Mouse (Mus musculus) spleen, postnatal 4 days (tissue): ENCODE results near the gene Skap1.

Experiments
- DNase-seq, 2 experiments: peaks; one replicate each; pipeline ENCODE4 v3.0.0; 2022; ENCODE audit warnings: low spot score in 2 of 2

Gene Skap1

DNA sequence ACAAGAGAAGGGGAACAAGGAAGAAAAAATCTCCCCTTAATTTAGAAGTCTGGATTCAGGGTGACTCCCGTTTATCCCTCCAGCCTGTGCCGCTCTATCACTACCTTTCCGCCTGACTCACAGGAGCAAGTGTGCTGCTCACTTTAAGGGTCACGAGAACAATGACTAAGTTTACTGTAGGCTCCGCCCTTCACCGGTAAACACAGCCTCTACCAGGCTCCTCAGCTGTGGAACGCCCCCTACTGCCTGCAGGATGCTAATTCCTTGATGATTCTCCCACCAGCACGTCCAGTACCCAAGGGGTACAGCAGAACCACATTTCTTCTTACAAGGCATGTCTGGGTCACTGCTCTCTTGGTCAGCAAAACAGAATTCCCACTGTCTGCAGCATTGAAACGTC is 158.4 kb downstream of the Skap1 start:
- no peak for DNase-seq

DNA sequence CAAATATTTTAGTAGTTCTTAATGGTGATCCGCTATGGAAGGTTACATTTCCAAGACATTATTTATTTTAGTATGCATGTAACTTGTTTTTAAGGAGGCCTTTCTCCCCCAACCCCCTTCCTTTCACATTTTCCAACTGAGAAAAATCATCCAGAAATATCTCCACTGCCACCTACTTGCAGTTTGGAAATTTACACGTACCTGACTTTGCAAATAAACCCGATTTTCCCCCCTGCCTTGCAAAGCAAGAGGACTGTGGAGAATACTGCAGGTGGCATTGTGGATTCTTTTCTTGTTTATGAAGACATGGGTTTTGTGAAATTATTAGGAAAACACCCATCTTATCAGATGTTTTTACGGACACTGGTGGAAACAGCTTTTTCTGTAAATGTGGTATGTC is 160.0 kb downstream of the Skap1 start:
- no peak for DNase-seq

DNA sequence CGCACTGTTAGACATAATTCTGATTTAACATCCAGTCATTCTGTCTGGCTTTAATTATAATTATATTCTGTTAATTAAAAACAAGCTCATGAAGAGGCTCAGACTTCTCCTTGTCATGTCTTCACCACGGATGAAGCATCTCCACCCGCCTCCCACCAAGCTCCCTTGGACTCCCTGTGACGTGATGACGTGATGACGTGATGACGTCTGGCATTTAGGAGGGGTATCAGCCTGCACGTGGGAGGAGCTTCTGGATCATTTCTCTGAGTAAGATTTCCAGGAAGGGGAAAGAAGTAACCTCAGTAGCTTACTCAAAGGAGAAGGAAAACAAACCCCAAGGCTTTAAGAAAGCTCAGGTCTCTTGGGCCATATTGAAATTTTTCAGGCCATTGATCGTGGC is 165.4 kb downstream of the Skap1 start:
- DNase-seq = no peak

DNA sequence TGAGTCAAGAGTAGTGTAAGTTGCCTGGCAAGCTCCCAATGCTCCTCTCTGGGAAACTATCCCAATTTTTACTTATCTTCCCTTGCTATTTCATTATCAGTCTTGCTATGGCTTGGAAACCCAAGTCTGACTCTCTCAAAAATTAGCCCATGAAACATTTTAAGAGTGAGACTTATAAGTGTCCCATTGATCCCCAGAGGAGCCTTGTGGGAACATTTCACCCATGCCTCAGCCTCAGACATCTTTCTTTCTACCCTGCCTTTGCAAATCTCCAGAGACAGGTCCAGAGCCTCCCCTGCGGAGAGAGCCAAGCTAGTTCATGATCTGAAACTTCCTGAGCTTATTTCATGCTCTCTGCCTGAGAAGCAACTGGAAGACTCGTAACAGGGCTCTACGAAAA is 167.1 kb downstream of the Skap1 start:
- no peak for DNase-seq

DNA sequence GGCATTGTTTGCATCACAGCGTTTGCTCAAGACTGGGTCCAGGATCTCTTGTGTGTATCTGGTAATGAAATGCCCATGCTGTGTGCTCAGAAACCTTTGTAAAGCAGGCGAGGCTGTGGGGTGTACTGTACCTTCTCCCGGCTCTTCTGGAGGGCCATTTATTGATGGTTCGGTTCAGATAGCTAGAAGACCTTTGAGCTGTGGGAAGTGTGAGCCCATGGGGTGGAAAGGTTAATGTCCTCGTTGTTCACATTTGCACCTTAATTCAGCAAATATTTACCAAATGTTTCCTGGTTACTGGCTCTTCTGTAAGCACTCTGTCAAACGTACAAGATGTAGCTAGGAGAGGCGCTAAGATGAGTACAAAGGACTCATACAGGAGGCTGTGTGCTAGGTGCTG is 173.5 kb downstream of the Skap1 start:
- DNase-seq = no peak

DNA sequence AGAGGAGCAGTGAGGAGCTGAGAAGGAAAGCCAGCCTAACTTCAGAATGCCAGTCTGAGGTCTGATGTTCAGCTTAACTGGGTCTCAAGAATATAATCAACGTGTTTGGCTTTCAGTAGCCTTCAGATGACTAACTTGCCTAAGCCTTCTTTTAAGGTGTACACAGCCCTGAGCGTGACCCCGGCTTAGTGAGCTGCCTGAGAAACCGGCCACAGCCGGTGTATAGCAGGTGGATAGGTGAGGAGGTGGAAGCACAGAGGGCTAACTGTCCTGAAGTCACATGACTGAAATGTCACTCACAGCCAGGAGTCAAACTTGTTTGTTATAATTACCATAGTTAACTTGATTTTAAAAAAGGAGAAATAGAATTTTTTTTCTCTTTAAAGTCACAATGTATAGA is 175.4 kb downstream of the Skap1 start:
- DNase-seq = no peak

DNA sequence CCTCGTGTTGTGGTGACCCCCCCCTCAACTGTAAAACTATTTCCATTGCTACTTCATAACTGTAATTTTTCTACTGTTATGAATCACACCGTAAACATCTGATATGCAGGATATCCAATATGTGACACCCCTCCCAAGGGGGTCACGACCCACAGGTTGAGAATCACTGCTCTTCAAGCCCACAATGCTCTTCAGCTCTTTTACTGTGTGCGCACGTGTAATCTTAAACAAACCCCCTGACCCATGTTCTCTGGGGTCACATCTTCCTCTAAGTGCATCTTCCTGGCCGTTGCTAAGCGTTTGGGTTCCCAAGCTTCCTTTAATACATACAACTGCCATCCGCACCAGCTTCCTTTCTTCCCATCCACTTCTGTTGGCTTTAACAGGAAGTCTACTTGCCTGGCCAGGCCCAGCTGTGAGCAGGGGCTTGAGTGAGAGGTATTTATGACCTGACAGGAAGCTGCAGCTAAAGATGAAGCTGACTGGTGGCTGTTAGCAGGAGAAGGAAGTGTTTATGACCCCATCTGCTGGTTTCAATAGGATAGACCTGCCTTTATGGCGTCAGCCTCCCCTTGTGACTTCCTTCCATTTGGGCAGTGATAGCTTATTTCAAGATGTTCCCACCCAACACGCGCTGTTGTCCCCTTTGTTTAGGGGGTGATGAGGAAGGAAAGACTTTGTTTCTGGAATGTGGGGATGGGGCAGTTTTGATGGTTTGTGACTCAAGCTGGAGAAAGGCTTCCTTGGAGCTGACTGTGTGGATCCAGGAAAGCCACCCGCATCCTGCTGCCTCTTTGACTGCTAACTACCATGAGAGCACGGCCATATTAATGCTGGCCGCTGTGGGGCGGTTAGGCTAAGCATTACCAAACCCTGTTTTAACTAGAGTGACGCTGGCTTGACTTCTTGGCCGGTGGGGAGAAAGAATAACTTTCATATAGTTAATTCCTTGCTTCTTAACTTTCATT is 178.1 kb downstream of the Skap1 start:
- peak in 1 of 2 experiments; percentile 19 for DNase-seq

DNA sequence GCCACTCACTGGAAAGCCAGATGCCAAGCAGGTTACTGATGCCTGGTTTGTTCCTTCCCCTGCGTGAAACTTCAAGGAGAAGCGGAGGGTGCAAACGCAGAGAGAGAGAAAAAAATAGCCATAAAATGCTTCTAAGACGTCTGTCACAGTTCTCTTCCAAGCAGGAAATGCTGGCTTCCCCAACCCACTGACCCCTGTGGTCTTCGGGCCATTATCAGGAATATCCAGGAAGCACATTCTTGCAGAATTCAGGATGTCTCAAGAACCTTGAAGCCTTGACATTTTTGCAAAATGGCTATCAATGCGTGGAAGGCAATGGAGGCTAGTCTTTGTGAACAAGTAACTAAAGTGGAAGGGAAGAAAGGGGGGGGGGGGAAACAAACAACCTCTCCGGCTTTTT is 180.6 kb downstream of the Skap1 start:
- DNase-seq = no peak

DNA sequence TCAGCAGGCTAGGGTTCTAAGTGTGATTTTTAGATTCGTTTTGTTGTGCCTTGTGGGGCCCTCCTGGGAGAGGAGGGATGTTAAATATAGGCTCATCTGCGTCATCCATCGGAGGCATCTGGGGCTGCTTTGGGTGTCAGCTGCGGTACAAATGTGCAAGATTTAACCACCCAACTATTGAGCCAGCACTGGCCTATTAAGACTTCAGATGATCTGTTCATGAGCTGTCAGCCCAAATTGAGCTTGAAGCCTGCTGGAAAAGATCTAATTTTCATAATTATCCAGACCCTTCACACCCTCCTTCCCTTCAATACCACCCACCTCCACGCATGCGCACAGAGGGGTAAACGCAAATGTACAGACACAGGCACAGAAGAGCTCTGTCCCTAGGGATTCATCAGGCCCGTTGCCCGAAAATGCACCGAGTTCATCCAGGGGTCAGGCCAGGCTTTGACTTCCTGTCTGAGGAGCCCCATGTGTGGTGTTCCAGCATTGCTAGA is 181.2 kb downstream of the Skap1 start:
- peak; percentile 23 to 74 for DNase-seq

DNA sequence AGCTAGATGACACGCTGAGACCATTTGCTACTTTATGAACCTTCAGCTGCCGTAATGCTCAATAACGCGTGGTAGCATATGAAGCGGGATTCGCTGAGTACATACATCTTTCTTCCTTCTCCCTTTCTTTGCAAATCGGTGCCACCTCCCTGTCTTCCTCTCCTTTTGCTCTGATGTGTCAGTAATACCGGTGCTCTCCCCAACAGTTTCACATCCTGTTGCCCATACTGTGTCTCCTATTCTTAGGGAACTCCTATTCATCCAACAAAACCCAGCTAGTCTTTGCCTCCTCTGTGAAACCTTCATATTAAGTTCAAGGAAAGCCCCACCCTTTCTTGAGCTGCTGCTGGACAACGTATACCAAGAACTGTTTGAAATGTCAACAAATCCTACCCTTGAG is 187.5 kb downstream of the Skap1 start:
- no peak for DNase-seq

DNA sequence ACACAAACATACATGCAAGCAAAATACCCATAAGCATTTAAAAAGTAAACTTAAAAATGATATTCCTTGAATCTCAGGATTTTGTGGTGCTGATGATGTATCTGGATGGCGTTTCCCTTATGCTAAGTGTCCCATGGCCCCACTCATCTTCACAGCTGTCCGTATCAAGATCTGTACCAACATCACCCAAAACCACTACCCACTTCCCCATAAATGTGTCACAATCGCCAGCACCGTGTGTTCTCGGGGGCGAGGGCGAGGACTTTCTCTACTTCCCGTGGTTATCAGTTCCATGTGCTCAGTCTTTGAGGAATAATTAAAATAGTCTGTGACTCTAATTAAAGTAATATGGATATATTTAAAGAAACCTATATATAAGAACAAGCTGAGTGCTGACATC is 189.5 kb downstream of the Skap1 start:
- DNase-seq = no peak

DNA sequence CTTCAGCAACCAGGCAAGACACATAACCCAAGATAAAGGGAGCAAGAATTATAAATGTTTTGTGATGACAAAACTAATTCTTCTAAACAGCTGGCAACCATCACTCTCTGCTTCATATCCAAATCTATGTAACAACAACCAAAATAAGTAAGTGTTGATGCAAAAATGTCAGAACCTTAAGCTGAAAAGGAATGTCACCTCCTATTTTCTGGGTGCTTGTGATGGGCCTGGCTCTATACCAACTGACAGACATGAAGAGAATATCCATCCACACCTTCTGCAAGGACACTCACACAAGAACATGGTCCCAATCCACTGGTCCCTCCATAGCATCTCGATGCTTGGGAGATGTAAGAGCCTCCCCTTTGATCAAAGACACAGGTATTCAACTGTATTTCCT is 194.0 kb downstream of the Skap1 start:
- no peak for DNase-seq

DNA sequence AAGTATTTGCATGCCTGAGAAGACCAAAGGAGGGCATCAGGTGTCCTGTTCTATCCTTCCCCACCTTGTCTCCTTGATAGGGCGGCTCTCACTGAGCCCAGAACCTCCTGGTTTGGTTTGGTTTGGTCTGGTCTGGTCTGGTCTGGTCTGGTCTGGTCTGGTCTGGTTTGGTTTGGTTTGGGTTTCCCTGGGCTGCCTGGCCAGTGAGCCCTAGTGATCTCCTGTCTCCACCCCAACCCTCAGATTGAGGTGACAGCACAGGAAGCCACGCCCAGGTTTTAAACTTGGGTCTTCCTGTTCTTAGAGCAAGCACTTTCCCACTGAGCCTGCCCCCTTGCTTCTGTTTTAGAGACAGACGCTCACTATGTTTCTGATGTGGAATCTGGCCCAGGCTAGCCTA is 202.5 kb downstream of the Skap1 start:
- DNase-seq = peak in 1 of 2 experiments; percentile 22

DNA sequence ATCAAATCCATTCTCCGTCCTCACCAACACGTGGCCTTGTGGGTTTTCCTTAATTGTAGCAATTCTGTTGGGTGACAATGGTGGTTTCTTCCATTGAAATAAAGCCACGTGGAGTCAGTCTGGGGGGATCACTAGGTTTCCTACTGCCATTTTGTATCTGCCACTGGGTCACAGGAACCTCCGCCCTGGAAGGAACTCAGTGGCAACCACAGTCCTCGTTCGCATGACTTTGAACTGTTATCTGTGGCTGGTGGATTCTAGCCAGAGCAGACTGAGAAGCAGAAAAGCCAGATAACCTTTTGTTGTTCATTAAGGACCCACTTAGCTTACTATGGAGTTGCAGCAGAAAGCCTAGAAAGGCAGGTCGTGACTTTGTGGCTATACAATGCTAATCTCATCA is 204.0 kb downstream of the Skap1 start:
- DNase-seq = no peak

DNA sequence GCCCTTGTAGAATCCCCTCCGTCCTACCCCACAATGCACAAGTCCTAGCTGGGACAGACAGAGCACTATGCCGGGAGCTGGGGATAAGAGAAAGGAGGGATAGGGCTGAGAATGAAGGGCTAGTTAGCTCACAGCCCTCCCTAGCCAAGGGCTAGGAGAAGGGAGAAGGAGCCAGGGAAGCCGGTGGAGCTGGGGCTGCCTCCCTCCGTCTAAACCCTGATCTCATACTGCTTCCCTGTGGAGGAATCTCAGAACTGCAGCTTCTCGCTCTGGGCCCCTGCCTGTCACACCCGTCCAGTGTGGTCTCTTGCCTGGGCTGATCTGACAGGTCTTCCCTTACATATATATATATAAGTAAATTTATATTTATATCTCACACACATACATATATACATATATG is 209.4 kb downstream of the Skap1 start:
- peak in 1 of 2 experiments; percentile 17 for DNase-seq

DNA sequence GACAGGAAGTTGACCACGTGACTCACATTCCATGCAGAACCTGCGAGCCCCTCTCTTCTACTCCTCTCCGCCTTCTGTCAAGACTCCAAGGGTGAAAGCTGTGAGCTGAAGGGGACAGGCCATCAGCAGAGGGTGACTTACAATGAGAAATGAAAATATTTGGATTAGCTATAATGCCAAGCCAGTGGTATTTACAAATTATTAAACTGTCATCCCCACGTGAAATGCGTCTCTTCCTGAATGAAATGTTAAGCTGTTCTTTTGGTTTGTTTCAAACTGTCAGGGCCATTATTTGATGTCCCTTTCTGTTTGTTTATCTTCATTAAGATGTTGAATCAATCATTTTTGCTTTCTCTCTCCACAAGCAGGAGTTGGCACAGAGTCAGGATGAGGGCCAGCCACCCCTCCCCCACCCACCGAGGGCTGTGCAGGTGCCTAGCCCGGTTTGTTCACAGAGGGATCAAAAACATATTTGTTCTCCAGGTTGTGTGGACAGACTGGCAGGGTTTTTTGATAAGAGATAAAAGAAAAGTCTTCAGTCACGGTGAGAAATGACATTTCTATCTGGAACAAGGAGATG is 210.5 kb downstream of the Skap1 start:
- no peak for DNase-seq

DNA sequence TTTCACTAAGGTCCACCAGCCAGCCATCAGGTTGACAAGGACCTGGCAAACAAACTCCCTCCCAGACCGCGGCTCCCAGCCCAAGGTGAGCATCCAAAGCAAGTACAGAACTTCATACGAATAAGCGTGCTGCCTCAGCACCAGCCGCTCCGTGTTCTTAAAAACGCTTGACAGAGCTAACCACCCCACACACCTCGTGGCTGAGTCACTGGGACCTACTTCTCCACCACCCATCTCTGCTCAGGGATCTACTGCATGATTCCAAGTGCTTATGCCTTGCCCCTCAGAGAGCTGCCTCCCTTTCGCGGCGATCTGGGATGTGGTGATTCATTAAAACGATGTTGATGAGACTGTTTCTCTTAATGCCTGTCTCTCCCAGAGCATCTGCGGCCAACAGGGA is 213.6 kb downstream of the Skap1 start:
- no peak for DNase-seq

DNA sequence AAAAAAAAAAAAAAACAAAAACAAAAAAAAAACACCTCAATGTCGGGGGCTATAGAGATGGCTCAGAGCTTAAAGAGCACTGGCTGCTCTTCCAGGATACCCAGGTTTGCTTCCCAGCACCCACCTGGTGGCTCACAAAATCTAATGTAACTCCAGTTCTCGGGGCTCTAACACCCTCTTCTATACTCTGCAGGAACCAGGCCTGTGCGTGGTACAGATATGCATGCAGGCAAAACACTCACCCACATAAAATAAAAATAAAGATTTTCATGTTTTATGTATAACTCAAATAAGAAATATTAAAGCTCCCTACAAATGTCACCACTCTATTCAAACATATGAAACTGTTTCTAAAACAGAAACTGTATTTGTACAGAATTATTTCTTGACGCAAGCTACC is 214.6 kb downstream of the Skap1 start:
- no peak for DNase-seq

DNA sequence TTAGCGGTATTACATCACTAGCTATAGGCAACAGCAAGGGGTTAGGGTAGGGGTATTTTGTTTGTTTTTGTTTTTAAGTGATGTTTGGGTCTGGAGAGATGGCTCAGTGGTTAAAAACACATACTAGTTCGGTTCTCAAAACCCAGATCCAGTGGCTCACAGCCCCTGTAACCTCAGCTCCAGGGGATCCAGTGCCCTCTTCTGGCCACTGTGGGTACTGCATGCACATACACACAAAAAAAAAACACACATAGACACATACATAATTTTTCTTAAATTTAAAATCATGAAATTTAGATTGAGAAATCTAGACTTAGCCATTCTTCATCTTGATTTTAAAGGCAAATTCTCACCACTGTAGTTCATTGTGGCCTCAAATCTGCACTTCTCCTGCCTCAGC is 221.0 kb downstream of the Skap1 start:
- DNase-seq = no peak

DNA sequence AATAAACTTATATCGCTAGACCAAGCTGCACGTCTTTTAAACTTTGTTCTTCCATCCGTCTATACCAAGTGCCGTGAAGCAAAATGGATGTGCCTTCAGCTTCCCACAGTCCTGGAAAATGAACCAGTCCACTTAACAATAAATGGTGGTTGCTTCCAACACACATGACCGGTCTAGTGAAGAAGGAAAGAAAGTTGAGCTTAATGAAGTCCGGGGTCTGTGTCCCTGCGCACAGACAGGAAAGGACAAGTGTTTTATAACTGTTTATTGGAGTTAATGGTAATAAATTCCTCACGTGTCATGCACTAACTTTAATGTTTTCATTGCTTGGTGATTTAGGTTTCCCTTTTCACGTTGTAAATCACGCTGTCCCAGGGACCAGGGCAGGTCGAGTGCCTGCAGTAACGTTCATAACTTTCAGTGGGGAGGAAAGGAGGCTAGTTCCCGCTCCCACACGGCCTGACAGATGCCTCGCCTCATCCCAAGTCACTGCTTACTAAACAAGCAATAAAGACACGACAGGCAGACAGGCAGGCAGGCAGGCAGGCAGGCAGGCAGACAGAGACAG is 222.4 kb downstream of the Skap1 start:
- no peak for DNase-seq

DNA sequence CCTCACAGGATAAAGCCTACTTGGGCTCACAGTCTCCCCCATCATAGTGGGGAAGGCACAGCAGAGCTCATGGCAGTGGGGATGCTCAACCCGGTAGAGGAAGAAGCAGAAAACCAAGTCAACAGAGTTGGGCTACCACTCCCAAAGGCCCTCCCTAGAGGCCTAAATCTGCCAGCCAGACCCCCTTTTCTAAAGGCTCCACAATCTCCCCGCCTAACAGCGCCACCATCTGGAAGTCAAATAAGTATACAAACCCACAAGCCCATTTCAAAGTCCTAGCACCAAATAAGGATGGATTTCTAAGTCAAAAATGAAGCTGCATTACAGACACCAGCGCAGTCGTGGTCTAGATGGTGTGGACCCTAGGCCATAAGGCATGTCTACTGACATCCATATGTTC is 227.9 kb downstream of the Skap1 start:
- DNase-seq = no peak

DNA sequence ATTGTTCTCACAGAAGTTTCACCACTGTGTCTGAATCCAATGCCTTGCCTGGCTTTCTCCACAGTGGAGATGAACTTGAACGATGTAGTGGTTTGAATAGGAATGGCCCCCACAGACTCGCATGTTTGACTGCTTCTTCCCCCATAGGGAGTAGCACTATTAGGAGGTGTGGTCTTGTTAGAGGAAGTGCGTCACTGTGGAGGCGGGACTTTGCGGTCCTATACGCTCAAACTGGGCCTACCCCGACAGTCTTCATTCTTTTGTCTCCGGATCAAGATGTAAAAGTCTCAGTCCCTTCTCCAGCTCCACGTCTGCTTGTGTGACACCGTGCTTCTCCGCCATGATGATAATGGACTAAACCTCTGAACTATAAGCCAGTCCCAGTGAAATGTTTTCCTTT is 229.0 kb downstream of the Skap1 start:
- DNase-seq = no peak

DNA sequence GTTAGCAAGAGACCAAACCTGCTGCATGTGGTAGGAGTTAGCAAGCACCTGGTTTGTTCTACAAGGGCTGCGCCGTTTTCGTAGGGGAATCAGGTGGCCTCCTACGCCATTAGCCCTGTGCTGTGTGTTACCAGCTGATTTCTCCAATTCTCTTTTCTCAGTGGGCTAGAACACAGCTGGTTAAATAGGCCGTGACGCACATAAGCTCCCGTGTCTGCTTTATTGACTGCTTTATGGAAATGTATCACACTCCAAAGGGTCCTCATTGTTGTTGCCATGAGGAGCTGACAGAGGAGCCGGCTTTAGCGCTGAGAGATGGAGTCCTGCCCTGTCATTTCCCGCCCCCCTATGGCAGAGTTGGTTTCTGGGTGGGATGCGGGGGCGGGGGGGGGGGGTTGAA is 230.4 kb downstream of the Skap1 start:
- DNase-seq = no peak
